Mouse (Mus musculus) hindbrain, embryonic 12.5 days (tissue): ENCODE results near the gene Gm18596. TPM values are rescaled to one million over a fixed set of nuclear protein-coding genes. Genes with fewer than 3 reads are reported as not detected.
"Not testable (repeated sequence)": the region's sequence is repeated elsewhere in the genome, so short reads cannot be mapped to it uniquely, and the experiment has no call there.

ENCODE experiments used
- ATAC-seq: fragments of 200-750 bp; cut with Nextera tagmentation; 2 replicates; pipeline ENCODE4 v1.8.0; 2017; ENCODE audit warnings: moderate TSS enrichment; ENCODE audit not compliant: low FRiP score
- H3K27ac ChIP-seq: fragments of 300-500 bp; sonication (generic); 2 replicates; pipeline ENCODE4 v1.5.1; 2016; ENCODE audit warnings: mild to moderate bottlenecking
- H3K27me3 ChIP-seq: fragments of 300-500 bp; sonication (generic); 2 replicates; pipeline ENCODE4 v1.6.1; 2016; ENCODE audit warnings: mild to moderate bottlenecking
- H3K36me3 ChIP-seq: fragments of 300-500 bp; sonication (generic); 2 replicates; pipeline ENCODE4 v1.6.1; 2016; ENCODE audit warnings: mild to moderate bottlenecking
- H3K4me1 ChIP-seq: fragments of 300-500 bp; sonication (generic); 2 replicates; pipeline ENCODE4 v1.6.1; 2016
- H3K4me2 ChIP-seq: fragments of 300-500 bp; sonication (generic); replicated peaks from 2 replicates; pipeline ENCODE4 v1.6.1; 2016; ENCODE audit warnings: mild to moderate bottlenecking
- H3K4me3 ChIP-seq: fragments of 300-500 bp; sonication (generic); 2 replicates; pipeline ENCODE4 v1.5.1; 2016; ENCODE audit warnings: mild to moderate bottlenecking
- H3K9ac ChIP-seq: fragments of 300-500 bp; sonication (generic); 2 replicates; pipeline ENCODE4 v1.6.1; 2016; ENCODE audit warnings: mild to moderate bottlenecking, moderate library complexity
- H3K9me3 ChIP-seq: fragments of 300-500 bp; sonication (generic); replicated peaks from 2 replicates; pipeline ENCODE4 v1.6.1; 2016; ENCODE audit warnings: mild to moderate bottlenecking
- WGBS: fragments of 180-500 bp; shearing (Covaris S2); methylation state at CpG from one replicate; pipeline ENCODE4 v1.1.7; 2016; 5-methylcytosine and 5-hydroxymethylcytosine counted together
- polyA plus RNA-seq: library from polyadenylated mRNA; unstranded; fragments of >200 nt; fragmentation: Nextera tagmentation; extraction: Ambion mirVana; gene quantifications from 2 replicates; pipeline ENCODE4 v1.2.1, GENCODE M21; 2016

Gm18596 gene
- polyA plus RNA-seq, 1 experiment from 2014 or later, result not detected

GRCm38 (mm10) chr10:77750686-77751085, 8.2 kb upstream of the Gm18596 start:
- not testable (repeated sequence) for H3K27ac ChIP-seq, ATAC-seq, H3K9me3 ChIP-seq, H3K4me1 ChIP-seq, H3K27me3 ChIP-seq, H3K4me2 ChIP-seq, H3K36me3 ChIP-seq, H3K9ac ChIP-seq, H3K4me3 ChIP-seq
- WGBS, result 79% methylated on average over 1 of the region's 1 CpGs

GRCm38 (mm10) chr10:77738929-77739328, 3.5 kb downstream of the Gm18596 start:
- Histone ChIP-seq H3K36me3 (no peaks in the 10 kb centered on the region), H3K9ac (no peak overlapping the region), H3K4me1 (peaks cover 6% of the 10 kb centered on the region; the same call in 1 of the 2 replicates), H3K27ac (no peak overlapping the region), H3K9me3 (peaks cover 6% of the 10 kb centered on the region; the same call in 1 of the 2 replicates), H3K4me3 (no peak overlapping the region), H3K27me3 (no peaks in the 10 kb centered on the region), H3K4me2 (no peak overlapping the region)
- 92% methylated on average over 4 of the region's 4 CpGs for WGBS
- ATAC-seq, result no peak

- H3K27ac ChIP-seq, result no peak overlapping the region
- H3K9ac ChIP-seq, result no peak overlapping the region
- H3K4me1 ChIP-seq, result peaks cover 2% of the 10 kb centered on the region; the same call in 1 of the 2 replicates
- H3K9me3 ChIP-seq, result peaks cover 6% of the 10 kb centered on the region; the same call in 1 of the 2 replicates
- H3K36me3 ChIP-seq, result no peaks in the 10 kb centered on the region
- ATAC-seq, result no peak
- H3K4me3 ChIP-seq, result no peak overlapping the region
- WGBS, result 95% methylated on average over 1 of the region's 1 CpGs
- no peaks in the 10 kb centered on the region for H3K27me3 ChIP-seq
- H3K4me2 ChIP-seq, result no peak overlapping the region
These were observed 6.5 kb downstream of the Gm18596 start for GRCm38 (mm10) chr10:77735928-77736327.

- H3K9me3 ChIP-seq, result no peaks in the 10 kb centered on the region
- H3K27ac ChIP-seq, result no peak overlapping the region
- no peaks in the 10 kb centered on the region for H3K27me3 ChIP-seq
- H3K9ac ChIP-seq, result no peak overlapping the region
- ATAC-seq, result no peak
- no peak overlapping the region for H3K4me2 ChIP-seq
- no peaks in the 10 kb centered on the region for H3K4me1 ChIP-seq
- whole genome bisulfite sequencing, result 52% methylated on average over 4 of the region's 4 CpGs
- no peak overlapping the region for H3K4me3 ChIP-seq
- H3K36me3 ChIP-seq, result no peaks in the 10 kb centered on the region
These were observed 13.2 kb downstream of the Gm18596 start for GRCm38 (mm10) chr10:77729241-77729640.

- no peak overlapping the region for H3K9ac ChIP-seq
- H3K9me3 ChIP-seq, result no peaks in the 10 kb centered on the region
- no peak overlapping the region for H3K4me2 ChIP-seq
- no peak overlapping the region for H3K4me3 ChIP-seq
- no peaks in the 10 kb centered on the region for H3K36me3 ChIP-seq
- ATAC-seq, result no peak
- H3K4me1 ChIP-seq, result no peaks in the 10 kb centered on the region
- H3K27me3 ChIP-seq, result no peaks in the 10 kb centered on the region
- no peak overlapping the region for H3K27ac ChIP-seq
- WGBS, result 60% methylated on average over 4 of the region's 4 CpGs
These were observed 14.2 kb downstream of the Gm18596 start for GRCm38 (mm10) chr10:77728280-77728679.

- Histone ChIP-seq H3K27ac (no peak within 1 kb of the TSS), H3K27me3 (no peaks in the 10 kb centered on the region), H3K36me3 (no peaks in the 10 kb centered on the region), H3K9me3 (no peaks in the 10 kb centered on the region), H3K9ac (no peak within 1 kb of the TSS), H3K4me1 (no peaks in the 10 kb centered on the region), H3K4me3 (no peak within 1 kb of the TSS), H3K4me2 (no peak within 1 kb of the TSS)
- no peak for ATAC-seq
- WGBS, result 38% methylated on average over 3 of the region's 3 CpGs
These were observed 16.3 kb downstream of the Gm18596 start, which contains the start of gene Gm10100 for GRCm38 (mm10) chr10:77726186-77726585. TSS of gene Gm10100 (plus strand) at chr10:77726486.

- WGBS, result 75% methylated on average over 8 of the region's 8 CpGs
- ATAC-seq, result no peak
- H3K4me2 ChIP-seq, result no peak overlapping the region
- H3K4me1 ChIP-seq, result no peaks in the 10 kb centered on the region
- H3K4me3 ChIP-seq, result no peak overlapping the region
- no peak overlapping the region for H3K9ac ChIP-seq
- no peaks in the 10 kb centered on the region for H3K9me3 ChIP-seq
- no peaks in the 10 kb centered on the region for H3K36me3 ChIP-seq
- no peak overlapping the region for H3K27ac ChIP-seq
- no peaks in the 10 kb centered on the region for H3K27me3 ChIP-seq
These were observed 17.6 kb downstream of the Gm18596 start for GRCm38 (mm10) chr10:77724855-77725254.

- H3K9ac ChIP-seq, H3K4me3 ChIP-seq, ATAC-seq, H3K36me3 ChIP-seq, H3K27ac ChIP-seq, H3K4me2 ChIP-seq, H3K27me3 ChIP-seq, H3K4me1 ChIP-seq, H3K9me3 ChIP-seq: not testable (repeated sequence)
- WGBS, result 82% methylated on average over 1 of the region's 1 CpGs
These were observed 22.1 kb downstream of the Gm18596 start, which contains the start of gene Krtap12-1 for GRCm38 (mm10) chr10:77720299-77720698. TSS of gene Krtap12-1 (plus strand) at chr10:77720599.

- Histone ChIP-seq H3K27me3 (no peaks in the 10 kb centered on the region), H3K36me3 (no peaks in the 10 kb centered on the region), H3K9me3 (0 out of 2 replicates have a peak, but pooled peaks cover 6% of the 10 kb centered on the region), H3K4me3 (no peak within 1 kb of the TSS), H3K27ac (no peak within 1 kb of the TSS), H3K4me1 (no peaks in the 10 kb centered on the region), H3K4me2 (no peak within 1 kb of the TSS), H3K9ac (no peak within 1 kb of the TSS)
- 94% methylated on average over 1 of the region's 1 CpGs for WGBS
- no peak for ATAC-seq
These were observed 26.9 kb downstream of the Gm18596 start, which contains the start of gene Gm10142 for GRCm38 (mm10) chr10:77715507-77715906. TSS of gene Gm10142 (plus strand) at chr10:77715807.

- Histone ChIP-seq H3K9me3 (0 out of 2 replicates have a peak, but pooled peaks cover 6% of the 10 kb centered on the region), H3K4me1 (no peaks in the 10 kb centered on the region), H3K27me3 (no peaks in the 10 kb centered on the region), H3K36me3 (no peaks in the 10 kb centered on the region), H3K4me3 (no peak overlapping the region), H3K9ac (no peak overlapping the region), H3K27ac (no peak overlapping the region), H3K4me2 (no peak overlapping the region)
- WGBS, result 72% methylated on average over 4 of the region's 4 CpGs
- ATAC-seq, result no peak
These were observed 28.7 kb downstream of the Gm18596 start for GRCm38 (mm10) chr10:77713734-77714133.

GRCm38 (mm10) chr10:77711157-77711556, 31.3 kb downstream of the Gm18596 start, which contains the start of gene Gm10024:
TSS of gene Gm10024 (plus strand) at chr10:77711457.
- H3K4me3 ChIP-seq, H3K9ac ChIP-seq, H3K4me1 ChIP-seq, ATAC-seq, H3K36me3 ChIP-seq, H3K27ac ChIP-seq, H3K27me3 ChIP-seq, H3K4me2 ChIP-seq: not testable (repeated sequence)
- peaks cover 14% of the 10 kb centered on the region; the same call in 1 of the 2 replicates for H3K9me3 ChIP-seq

- 73% methylated on average over 3 of the region's 3 CpGs for WGBS
- no peaks in the 10 kb centered on the region for H3K36me3 ChIP-seq
- peaks cover 12% of the 10 kb centered on the region; the same call in 1 of the 2 replicates for H3K9me3 ChIP-seq
- no peak overlapping the region for H3K27ac ChIP-seq
- no peaks in the 10 kb centered on the region for H3K27me3 ChIP-seq
- H3K4me1 ChIP-seq, result no peaks in the 10 kb centered on the region
- no peak overlapping the region for H3K9ac ChIP-seq
- H3K4me2 ChIP-seq, result no peak overlapping the region
- ATAC-seq, result no peak
- H3K4me3 ChIP-seq, result no peak overlapping the region
These were observed 32.6 kb downstream of the Gm18596 start for GRCm38 (mm10) chr10:77709831-77710230.

- WGBS, result 96% methylated on average over 1 of the region's 1 CpGs
- ATAC-seq, result no peak
- Histone ChIP-seq H3K4me3 (no peak within 1 kb of the TSS), H3K9me3 (peaks cover 22% of the 10 kb centered on the region), H3K27me3 (no peaks in the 10 kb centered on the region), H3K27ac (no peak within 1 kb of the TSS), H3K36me3 (no peaks in the 10 kb centered on the region), H3K4me1 (no peaks in the 10 kb centered on the region), H3K9ac (no peak within 1 kb of the TSS), H3K4me2 (no peak within 1 kb of the TSS)
These were observed 36.1 kb downstream of the Gm18596 start, which contains the start of gene Gm10272 for GRCm38 (mm10) chr10:77706326-77706725. TSS of gene Gm10272 (plus strand) at chr10:77706626.
